Mouse (Mus musculus) forebrain, embryonic 16.5 days (tissue): ENCODE measurements around the gene Rasgef1a. TPM values are rescaled to one million over a fixed set of nuclear protein-coding genes. Genes with fewer than 3 reads are reported as not detected.
A peak's percentile ranks its signal among the peaks of the same experiment; 100 is the strongest.

Experiments
- ATAC-seq: fragments of 200-750 bp; cut with Nextera tagmentation; 2 replicates; pipeline ENCODE4 v1.8.0; 2017; ENCODE audit warnings: mild to moderate bottlenecking, moderate library complexity
- H3K27ac ChIP-seq: fragments of 300-500 bp; sonication (generic); 2 replicates; pipeline ENCODE4 v1.5.1; 2014; ENCODE audit warnings: low read length, control low read depth
- H3K27me3 ChIP-seq: fragments of 300-500 bp; sonication (generic); replicated peaks from 2 replicates; pipeline ENCODE4 v1.6.1; 2014; ENCODE audit warnings: low read length; ENCODE audit not compliant: control insufficient read depth, insufficient read depth
- H3K36me3 ChIP-seq: fragments of 300-500 bp; sonication (generic); 2 replicates; pipeline ENCODE4 v1.6.1; 2014; ENCODE audit not compliant: control insufficient read depth, insufficient read depth
- H3K4me1 ChIP-seq: fragments of 300-500 bp; sonication (generic); replicated peaks from 2 replicates; pipeline ENCODE4 v1.6.1; 2014; ENCODE audit warnings: low read length; ENCODE audit not compliant: control insufficient read depth, insufficient read depth
- H3K4me2 ChIP-seq: fragments of 300-500 bp; sonication (generic); 2 replicates; pipeline ENCODE4 v1.6.1; 2014; ENCODE audit warnings: mild to moderate bottlenecking, low read length, control low read depth
- H3K4me3 ChIP-seq: fragments of 300-500 bp; sonication (generic); replicated peaks from 2 replicates; pipeline ENCODE4 v1.5.1; 2014; ENCODE audit warnings: mild to moderate bottlenecking, low read length, control low read depth
- H3K9ac ChIP-seq: fragments of 300-500 bp; sonication (generic); replicated peaks from 2 replicates; pipeline ENCODE4 v1.6.1; 2014; ENCODE audit warnings: low read depth, low read length, control low read depth
- H3K9me3 ChIP-seq: fragments of 300-500 bp; sonication (generic); 2 replicates; pipeline ENCODE4 v1.6.1; 2016; ENCODE audit warnings: low read length; ENCODE audit not compliant: control insufficient read depth
- WGBS: fragments of 180-500 bp; shearing (Covaris S2); extraction: QIAGEN DNeasy Blood & Tissue Kit; methylation state at CpG from one replicate; pipeline ENCODE4 v1.1.7; 2014; 5-methylcytosine and 5-hydroxymethylcytosine counted together
- polyA plus RNA-seq: library from polyadenylated mRNA; unstranded; fragments of >200 nt; fragmentation: Nextera tagmentation; extraction: Ambion mirVana; gene quantifications from 2 replicates; pipeline ENCODE4 v1.2.1, GENCODE M21; 2015

Rasgef1a gene
- polyA plus RNA-seq, 1 experiment from 2014 or later, result 7.0 TPM

DNA sequence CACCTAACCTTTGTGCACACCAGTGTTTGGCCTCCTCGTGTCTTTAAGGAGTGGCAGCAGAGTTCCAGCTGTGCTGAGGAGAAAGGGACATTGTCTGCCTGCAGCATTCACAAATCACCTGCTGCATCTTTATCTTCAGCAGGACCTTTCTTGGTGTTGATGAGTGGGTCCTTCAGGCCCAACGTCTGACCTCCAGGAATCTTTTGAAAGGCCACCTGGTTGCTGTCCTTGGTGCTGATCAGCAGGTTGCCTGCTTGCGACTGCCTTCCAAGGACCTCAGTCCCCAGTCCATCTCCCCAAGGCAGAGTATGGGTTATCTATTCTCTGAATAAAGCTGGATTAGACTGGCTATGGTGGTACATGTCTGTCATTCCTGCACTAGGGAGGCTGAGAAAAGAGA, 10.0 kb upstream of the Rasgef1a start:
- H3K9me3 ChIP-seq, result no peaks in the 10 kb centered on the region
- H3K4me2 ChIP-seq, result no peak overlapping the region
- no peaks in the 10 kb centered on the region for H3K4me1 ChIP-seq
- ATAC-seq, result no peak
- H3K27ac ChIP-seq, result no peak overlapping the region
- no peaks in the 10 kb centered on the region for H3K36me3 ChIP-seq
- H3K4me3 ChIP-seq, result no peak overlapping the region
- H3K27me3 ChIP-seq, result no peaks in the 10 kb centered on the region
- 11% methylated on average over 3 of the region's 3 CpGs for WGBS
- H3K9ac ChIP-seq, result no peak overlapping the region

- H3K4me3 ChIP-seq, result no peak overlapping the region
- peaks cover 10% of the 10 kb centered on the region for H3K27me3 ChIP-seq
- no peaks in the 10 kb centered on the region for H3K9me3 ChIP-seq
- 0 out of 2 replicates have a peak, but pooled peaks cover 2% of the 10 kb centered on the region for H3K4me1 ChIP-seq
- no peak overlapping the region for H3K27ac ChIP-seq
- H3K4me2 ChIP-seq, result no peak overlapping the region
- no peak overlapping the region for H3K9ac ChIP-seq
- no peaks in the 10 kb centered on the region for H3K36me3 ChIP-seq
- ATAC-seq, result no peak
- 55% methylated on average over 5 of the region's 5 CpGs for WGBS
Observed at GRCm38 (mm10) chr6:118007302-118007701, 3.9 kb upstream of the Rasgef1a start.

- H3K36me3 ChIP-seq, result no peaks in the 10 kb centered on the region
- H3K4me2 ChIP-seq, result no peak overlapping the region
- H3K27me3 ChIP-seq, result peaks cover 13% of the 10 kb centered on the region
- ATAC-seq, result no peak
- no peak overlapping the region for H3K27ac ChIP-seq
- 0 out of 2 replicates have a peak, but pooled peaks cover 2% of the 10 kb centered on the region for H3K4me1 ChIP-seq
- no peaks in the 10 kb centered on the region for H3K9me3 ChIP-seq
- H3K4me3 ChIP-seq, result no peak overlapping the region
- WGBS, result 75% methylated on average over 4 of the region's 4 CpGs
- H3K9ac ChIP-seq, result no peak overlapping the region
Observed at GRCm38 (mm10) chr6:118007843-118008539, 3.2 kb upstream of the Rasgef1a start.

GRCm38 (mm10) chr6:118010256-118010655, 982 bp upstream of the Rasgef1a start:
- Histone ChIP-seq H3K4me2 (no peak overlapping the region), H3K9me3 (no peaks in the 10 kb centered on the region), H3K9ac (no peak overlapping the region), H3K4me3 (no peak overlapping the region), H3K4me1 (peaks cover 6% of the 10 kb centered on the region; the same call in 1 of the 2 replicates), H3K27me3 (peaks cover 13% of the 10 kb centered on the region), H3K27ac (no peak overlapping the region), H3K36me3 (no peaks in the 10 kb centered on the region)
- no peak for ATAC-seq
- 65% methylated on average over 3 of the region's 3 CpGs for WGBS

DNA sequence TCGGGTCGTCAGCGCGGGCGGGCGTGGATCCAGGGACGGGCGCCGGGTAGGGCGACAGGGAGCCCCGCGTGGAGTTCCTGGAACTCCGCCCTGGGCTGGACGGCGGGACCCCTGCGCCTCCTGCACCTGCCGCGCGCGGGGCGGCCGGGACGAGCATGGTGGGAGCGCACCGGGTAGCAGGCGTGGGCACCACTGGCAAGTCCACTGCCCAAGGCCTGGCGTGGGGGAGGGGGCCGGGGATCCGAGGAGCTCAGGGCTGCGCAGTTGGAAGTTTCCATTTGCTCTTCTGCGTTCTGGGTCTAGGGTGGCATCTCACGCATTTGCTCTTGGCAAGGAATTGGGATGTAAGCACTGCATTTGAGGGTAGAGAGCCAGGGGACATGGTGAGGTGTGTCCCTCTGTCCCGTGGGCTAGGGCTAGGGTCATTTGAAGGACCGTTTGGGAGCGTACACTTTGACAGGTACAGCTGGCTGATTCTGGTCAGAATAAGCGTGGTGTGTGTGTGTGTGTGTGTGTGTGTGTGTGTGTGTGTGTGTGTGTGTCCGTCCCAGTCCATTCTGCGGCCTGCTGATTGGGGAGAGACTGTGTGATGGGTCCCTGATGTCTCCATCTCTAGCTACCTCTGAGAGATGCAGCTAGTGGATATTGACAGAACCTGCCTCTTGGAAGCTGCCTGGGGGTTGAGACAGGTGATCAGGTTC, 528 bp downstream of the Rasgef1a start:
- ATAC-seq, result peak; percentile 31
- Histone ChIP-seq H3K27ac (no peak overlapping the region), H3K4me2 (peak overlapping the region; percentile 71), H3K4me1 (peaks cover 15% of the 10 kb centered on the region), H3K9me3 (no peaks in the 10 kb centered on the region), H3K27me3 (peaks cover 13% of the 10 kb centered on the region), H3K36me3 (no peaks in the 10 kb centered on the region), H3K4me3 (peak overlapping the region; percentile 55), H3K9ac (peak overlapping the region; percentile 67)
- WGBS, result 14% methylated on average over 35 of the region's 38 CpGs

DNA sequence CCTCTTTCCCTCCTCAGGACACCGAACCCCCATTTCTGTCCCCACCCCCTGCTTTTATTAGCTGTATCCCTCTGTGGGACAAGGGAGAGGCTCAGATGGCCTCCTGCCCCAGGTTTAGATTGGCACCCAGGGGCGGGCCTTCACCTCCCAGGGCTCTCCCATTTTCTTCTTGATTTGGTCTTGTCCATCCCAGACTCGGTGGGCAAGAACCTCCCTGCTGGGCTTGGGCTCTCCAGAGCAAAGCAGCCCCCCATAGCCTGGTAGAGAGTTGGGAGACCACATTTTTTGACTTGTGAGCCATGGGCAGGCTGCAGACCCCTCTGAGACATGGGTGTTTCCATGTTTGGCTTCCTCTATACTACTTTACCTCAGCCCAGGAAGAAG, 1.1 kb downstream of the Rasgef1a start:
- H3K4me3 ChIP-seq, result peak overlapping the region; percentile 12; the same call in 1 of the 2 replicates

GRCm38 (mm10) chr6:118012987-118013866, 2.0 kb downstream of the Rasgef1a start:
- Histone ChIP-seq H3K36me3 (no peaks in the 10 kb centered on the region), H3K27me3 (peaks cover 13% of the 10 kb centered on the region), H3K4me2 (peak overlapping the region; percentile 71), H3K4me1 (peaks cover 15% of the 10 kb centered on the region), H3K9ac (no peak overlapping the region; the same call in 1 of the 2 replicates), H3K27ac (peak overlapping the region; percentile 50), H3K4me3 (no peak overlapping the region), H3K9me3 (no peaks in the 10 kb centered on the region)
- 71% methylated on average over 11 of the region's 11 CpGs for WGBS
- ATAC-seq, result no peak

More for the DNA sequence above, 1.1 kb downstream of the Rasgef1a start:
- H3K27ac ChIP-seq, result no peak overlapping the region
- peaks cover 15% of the 10 kb centered on the region for H3K4me1 ChIP-seq
- ATAC-seq, result no peak
- H3K9me3 ChIP-seq, result no peaks in the 10 kb centered on the region
- H3K27me3 ChIP-seq, result peaks cover 13% of the 10 kb centered on the region
- H3K36me3 ChIP-seq, result no peaks in the 10 kb centered on the region
- 64% methylated on average over 3 of the region's 3 CpGs for WGBS
- H3K9ac ChIP-seq, result no peak overlapping the region
- peak overlapping the region; percentile 71 for H3K4me2 ChIP-seq

DNA sequence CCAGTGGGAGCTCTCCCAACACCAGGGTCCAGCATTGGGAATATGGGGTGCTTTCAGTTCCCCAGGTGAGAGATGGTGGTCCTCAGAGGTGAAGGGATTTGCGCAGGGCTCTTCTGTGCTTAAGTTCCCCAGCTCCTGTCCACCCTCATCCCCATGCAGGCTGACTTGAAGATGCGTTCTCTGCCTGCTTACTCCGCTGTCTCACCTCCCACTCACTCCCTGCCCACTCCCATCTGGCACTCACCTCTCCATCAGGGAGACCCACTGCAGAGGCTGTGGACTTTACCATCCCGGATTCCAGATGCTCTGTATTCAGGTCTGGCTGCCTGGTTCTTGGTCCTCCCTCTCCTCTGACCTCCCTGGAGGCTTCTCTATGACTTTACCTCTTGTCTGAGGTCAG, 3.6 kb downstream of the Rasgef1a start:
- no peak overlapping the region for H3K9ac ChIP-seq
- no peak for ATAC-seq
- H3K36me3 ChIP-seq, result no peaks in the 10 kb centered on the region
- no peak overlapping the region for H3K4me3 ChIP-seq
- H3K4me2 ChIP-seq, result no peak overlapping the region
- WGBS, result 83% methylated on average over 4 of the region's 4 CpGs
- no peaks in the 10 kb centered on the region for H3K9me3 ChIP-seq
- H3K27ac ChIP-seq, result no peak overlapping the region
- H3K4me1 ChIP-seq, result peaks cover 22% of the 10 kb centered on the region
- H3K27me3 ChIP-seq, result peaks cover 13% of the 10 kb centered on the region

GRCm38 (mm10) chr6:118015971-118016370, 4.7 kb downstream of the Rasgef1a start:
- Histone ChIP-seq H3K4me1 (peaks cover 25% of the 10 kb centered on the region), H3K36me3 (no peaks in the 10 kb centered on the region), H3K27ac (peak overlapping the region; percentile 9; the same call in 1 of the 2 replicates), H3K9me3 (no peaks in the 10 kb centered on the region), H3K27me3 (peaks cover 5% of the 10 kb centered on the region; the same call in 1 of the 2 replicates), H3K4me3 (no peak overlapping the region), H3K9ac (no peak overlapping the region), H3K4me2 (no peak overlapping the region)
- ATAC-seq, result peak; percentile 77
- 41% methylated on average over 3 of the region's 3 CpGs for WGBS
